Mouse (Mus musculus): ENCODE measurements at regions not wholly inside any gene's neighbourhood (a gene's known extent, or its start where the extent isn't known, plus 50 kb on each side); places are given as distances from the start of the nearest gene placed in this dataset.

- TF ChIP-seq CTCF (IDR thresholded peaks at IDR 0.05; ENCODE audit: extremely low read depth, insufficient read depth, insufficient read length, insufficient replicate concordance) (no peak), POLR2A (IDR thresholded peaks at IDR 0.05; ENCODE audit: low read depth, low read length) (no peak)
Measured at GRCm38 (mm10) chr13:97462110-97462883, 221.4 kb downstream of the Enc1 start.
